ENCODE assay signal across 25 mouse cellular contexts in genomic region chr5:57765356-57765755, GRCm38 (mm10).
"Had no signal": no experiment of that assay in that cellular context is flagged by ENCODE, and none has a peak within 500 bp of the region (broad histone marks: within the 10 kb centered on the region; RNA-seq: fewer than 3 reads in every experiment).

No protein-coding gene starts in this region.

- H3K9me3 ChIP-seq: heart, embryonic 13.5 days; heart, embryonic 15.5 days; hindbrain, embryonic 13.5 days; hindbrain, embryonic 15.5 days; kidney, embryonic 15.5 days; limb, embryonic 13.5 days had no signal

- DNase-seq: gastrocnemius, adult 2 months; gastrocnemius, postnatal 10 days; gastrocnemius, postnatal 25 days; heart, adult 11 months; heart, adult 2 months; heart, postnatal 14 days; heart, postnatal 36 days; kidney, adult 11 months; kidney, adult 2 months; kidney, adult 9 months; kidney, postnatal 14 days; kidney, postnatal 36 days; layer of hippocampus, adult 9-11 months; layer of hippocampus, postnatal 36 days; left cerebral cortex, postnatal 4 days had no signal

- H3K36me3 ChIP-seq: heart, embryonic 15.5 days; hindbrain, embryonic 13.5 days; hindbrain, embryonic 15.5 days; kidney, embryonic 15.5 days; limb, embryonic 13.5 days had no signal

- H3K4me2 ChIP-seq: heart, embryonic 11.5 days; heart, embryonic 13.5 days; heart, embryonic 15.5 days; hindbrain, embryonic 13.5 days; hindbrain, embryonic 15.5 days; kidney, embryonic 15.5 days; limb, embryonic 13.5 days had no signal

- H3K9ac ChIP-seq: heart, embryonic 13.5 days; heart, embryonic 15.5 days; hindbrain, embryonic 13.5 days; hindbrain, embryonic 15.5 days; kidney, embryonic 15.5 days; limb, embryonic 13.5 days had no signal

- ATAC-seq: hindbrain, postnatal 0 days; intestine, embryonic 16.5 days had no signal

- H3K4me1 ChIP-seq: hindbrain, embryonic 15.5 days had no signal

- H3K27me3 ChIP-seq: heart, embryonic 13.5 days; heart, embryonic 15.5 days; hindbrain, embryonic 13.5 days; hindbrain, embryonic 15.5 days; kidney, embryonic 15.5 days; limb, embryonic 13.5 days had no signal

- H3K4me3 ChIP-seq: gastrocnemius, adult 2 months; heart, adult 2 months; heart, embryonic 13.5 days; heart, embryonic 15.5 days; hindbrain, embryonic 13.5 days; hindbrain, embryonic 15.5 days; kidney, embryonic 15.5 days; limb, embryonic 13.5 days had no signal

- H3K27ac ChIP-seq: gastrocnemius, adult 2 months; heart, adult 2 months; heart, embryonic 13.5 days; heart, embryonic 15.5 days; hindbrain, embryonic 13.5 days; hindbrain, embryonic 15.5 days; hindbrain, postnatal 0 days; kidney, embryonic 15.5 days; kidney, postnatal 0 days; limb, embryonic 13.5 days had no signal
